Mouse (Mus musculus) olfactory bulb, adult 2 months (tissue): Measurements from ENCODE around the gene Amdhd1.

Experiments used
- CTCF ChIP-seq: fragments of 200-500 bp; IDR thresholded peaks from 2 replicates; pipeline ENCODE4 v1.5.1; 2012; ENCODE audit warnings: low read depth, mild to moderate bottlenecking, low read length, moderate library complexity; ENCODE audit not compliant: insufficient read depth
- POLR2A ChIP-seq: fragments of 200-500 bp; IDR thresholded peaks from 2 replicates; pipeline ENCODE4 v1.6.1; 2012; ENCODE audit warnings: mild to moderate bottlenecking, low read depth, low read length, moderate library complexity; ENCODE audit not compliant: insufficient read depth

DNA sequence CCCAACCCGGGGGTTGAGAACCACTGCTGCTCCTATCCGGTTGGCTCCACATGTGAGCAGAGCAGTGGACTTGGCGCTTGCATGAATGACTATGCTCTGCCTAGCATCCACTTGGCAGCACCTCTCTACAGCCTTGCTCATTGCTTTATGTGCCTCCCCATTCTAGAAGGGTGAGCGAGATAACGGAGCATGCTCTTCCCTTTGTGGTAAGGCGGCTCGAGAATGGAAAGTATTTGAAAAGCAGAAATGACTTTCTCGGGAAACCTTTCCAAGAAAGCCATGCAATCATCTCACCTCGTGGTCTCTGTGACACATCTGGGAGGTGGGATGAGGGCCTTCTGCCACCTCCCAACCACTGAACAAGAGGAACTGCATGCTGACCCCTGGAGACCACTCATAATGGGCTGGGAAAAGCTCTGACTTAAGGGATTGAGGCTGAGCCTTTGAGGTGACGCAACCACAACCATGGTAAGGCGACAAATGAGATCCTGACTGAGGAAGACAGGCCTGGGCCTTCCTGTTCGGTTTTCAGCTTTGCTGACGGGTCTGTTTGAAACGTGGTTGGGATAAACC, 24.8 kb upstream of the Amdhd1 start:
- TF ChIP-seq CTCF (no peak), POLR2A (no peak)
